Mouse (Mus musculus) C2C12 (cell line): ENCODE measurements around the gene Sh3glb2.

ENCODE experiments used
- CTCF ChIP-seq: IDR thresholded peaks from one replicate; pipeline ENCODE4 v1.5.1; 2011; ENCODE audit not compliant: control insufficient read depth, insufficient read depth, insufficient read length
- USF1 ChIP-seq: IDR thresholded peaks from one replicate; pipeline ENCODE4 v1.6.1; 2011; ENCODE audit warnings: low read depth, mild to moderate bottlenecking, control low read depth, moderate library complexity

GRCm38 (mm10) chr2:30402351-30402826 is 43.3 kb upstream of the Sh3glb2 start:
- TF ChIP-seq USF1 (no peak), CTCF (no peak)
